Mouse (Mus musculus) embryo, embryonic 10 days (tissue): ENCODE results near the gene Snapc2.
A peak's percentile ranks its signal among the peaks of the same experiment; 100 is the strongest.
"Not testable (repeated sequence)": the region's sequence is repeated elsewhere in the genome, so short reads cannot be mapped to it uniquely, and the experiment has no call there.

ENCODE experiments used
- DNase-seq: peaks from one replicate; pipeline ENCODE4 v3.0.0-alpha.2; 2015; ENCODE audit warnings: low spot score

Gene Snapc2

GRCm38 (mm10) chr8:4237814-4238433 is 15.0 kb upstream of the Snapc2 start:
- peak; percentile 39 for DNase-seq

- peak; percentile 100 for DNase-seq
These were observed 14.3 kb upstream of the Snapc2 start, which contains the start of the genes Map2k7 and Gm49320 for GRCm38 (mm10) chr8:4238434-4239192. TSS of gene Map2k7 (plus strand) at chr8:4238740. TSS of gene Gm49320 (plus strand) at chr8:4238865.

GRCm38 (mm10) chr8:4239193-4239890 is 13.5 kb upstream of the Snapc2 start:
- DNase-seq: no peak

GRCm38 (mm10) chr8:4245061-4245460 is 7.8 kb upstream of the Snapc2 start:
- no peak for DNase-seq

- no peak for DNase-seq
These were observed 7.1 kb upstream of the Snapc2 start for GRCm38 (mm10) chr8:4245737-4246136.

GRCm38 (mm10) chr8:4247241-4247640 is 5.6 kb upstream of the Snapc2 start:
- DNase-seq: no peak

- DNase-seq: no peak
These were observed 4.8 kb upstream of the Snapc2 start, which contains the start of gene Tgfbr3l for GRCm38 (mm10) chr8:4247951-4248540. TSS of gene Tgfbr3l (plus strand) at chr8:4248214.

- peak; percentile 63 for DNase-seq
These were observed 3.7 kb upstream of the Snapc2 start for GRCm38 (mm10) chr8:4249213-4249612.

- peak; percentile 86 for DNase-seq
These were observed 2.4 kb upstream of the Snapc2 start for GRCm38 (mm10) chr8:4250306-4250970.

- no peak for DNase-seq
These were observed 642 bp upstream of the Snapc2 start for GRCm38 (mm10) chr8:4252116-4252760.

- DNase-seq: peak; percentile 34
These were observed 1.1 kb downstream of the Snapc2 start for GRCm38 (mm10) chr8:4254001-4254400.

- DNase-seq: not testable (repeated sequence)
These were observed 2.6 kb downstream of the Snapc2 start for GRCm38 (mm10) chr8:4255471-4255870.

GRCm38 (mm10) chr8:4256911-4257310 is 4.0 kb downstream of the Snapc2 start:
- DNase-seq: no peak

GRCm38 (mm10) chr8:4257350-4257749 is 4.5 kb downstream of the Snapc2 start:
- DNase-seq: no peak

GRCm38 (mm10) chr8:4258233-4258632 is 5.4 kb downstream of the Snapc2 start:
- DNase-seq: peak; percentile 91

GRCm38 (mm10) chr8:4258678-4259077 is 5.8 kb downstream of the Snapc2 start:
- peak; percentile 66 for DNase-seq

GRCm38 (mm10) chr8:4259125-4259804 is 6.4 kb downstream of the Snapc2 start, which contains the start of gene Ctxn1:
TSS of gene Ctxn1 (minus strand) at chr8:4259274.
- DNase-seq: peak; percentile 92

- DNase-seq: no peak
These were observed 6.9 kb downstream of the Snapc2 start for GRCm38 (mm10) chr8:4259805-4260170.

GRCm38 (mm10) chr8:4263105-4263791 is 10.4 kb downstream of the Snapc2 start:
- no peak for DNase-seq
